Mouse (Mus musculus) erythroblast, embryonic 14.5 days (primary cell): ENCODE data around the gene Agap2.

Experiments
- GATA1 ChIP-seq: IDR thresholded peaks from 2 replicates; pipeline ENCODE4 v1.6.1; 2012; ENCODE audit warnings: low read length, inconsistent platforms, mixed read lengths
- TAL1 ChIP-seq: IDR thresholded peaks from 3 replicates; pipeline ENCODE4 v1.6.1; 2012; ENCODE audit warnings: low read length, inconsistent platforms, mixed read lengths

DNA sequence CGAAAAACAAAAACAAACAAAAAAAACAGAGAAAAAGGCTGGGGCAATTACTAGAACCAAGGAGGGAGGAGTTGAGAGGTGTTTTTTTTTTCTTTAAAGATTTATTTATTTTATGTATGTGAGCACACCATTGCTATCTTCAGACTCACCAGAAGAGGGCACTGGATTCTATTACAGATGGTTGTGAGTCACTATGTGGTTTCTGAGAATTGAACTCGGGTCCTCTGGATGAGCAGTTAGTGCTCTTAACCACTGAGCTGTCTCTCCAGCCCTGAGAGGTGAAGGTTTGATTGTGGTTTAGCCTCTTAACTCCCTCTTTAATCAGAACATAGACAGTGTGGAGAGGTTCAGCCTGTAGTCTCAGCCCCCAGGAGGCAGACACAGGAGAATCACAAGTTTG, 40.0 kb downstream of the Agap2 start:
- no peak for TF ChIP-seq TAL1
- TF ChIP-seq GATA1: no peak
